Mouse (Mus musculus): Measurements from ENCODE around the gene Rbpj.

The Rbpj gene

DNA sequence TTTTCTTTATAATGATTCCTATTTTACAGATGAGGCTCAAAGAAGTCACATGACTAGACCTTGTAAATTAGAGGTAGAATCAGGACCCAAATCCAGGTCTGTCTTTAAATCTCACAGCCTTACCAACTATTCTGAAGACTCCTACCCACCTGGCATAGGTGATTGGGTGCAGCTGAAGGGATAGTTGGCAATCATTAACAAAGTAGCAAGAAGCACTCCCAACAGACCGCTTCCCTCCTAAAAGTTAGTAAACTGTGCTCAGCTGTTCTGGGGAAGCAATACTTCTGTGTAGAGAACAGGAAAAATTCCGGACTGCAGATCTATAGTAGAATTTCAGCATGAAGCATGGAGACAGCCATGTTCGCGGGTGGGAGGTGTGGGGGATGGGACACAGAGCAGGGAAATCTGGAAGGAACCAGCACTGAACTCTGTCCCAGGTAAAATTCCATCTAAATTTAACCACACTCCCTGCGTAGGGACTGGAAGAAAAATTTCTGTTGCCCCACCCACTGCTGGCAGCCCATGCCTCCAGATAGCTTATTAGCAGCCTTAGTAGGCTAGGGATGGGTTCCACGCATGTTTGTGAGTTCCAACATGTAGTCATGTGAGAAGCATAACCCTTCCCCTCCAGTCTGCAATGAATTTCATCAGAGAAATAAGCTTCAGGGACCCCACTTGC, 3.3 kb downstream of the Rbpj start:
- no peak for DNase-seq (ENCODE audit: low spot score in 2 of 2)

GRCm38 (mm10) chr5:53469777-53470131, 3.8 kb downstream of the Rbpj start:
- no peak for DNase-seq (ENCODE audit: low spot score in 2 of 2)

- no peak for DNase-seq (ENCODE audit: low spot score in 2 of 2)
These were observed 4.5 kb downstream of the Rbpj start for GRCm38 (mm10) chr5:53470141-53471079.

DNA sequence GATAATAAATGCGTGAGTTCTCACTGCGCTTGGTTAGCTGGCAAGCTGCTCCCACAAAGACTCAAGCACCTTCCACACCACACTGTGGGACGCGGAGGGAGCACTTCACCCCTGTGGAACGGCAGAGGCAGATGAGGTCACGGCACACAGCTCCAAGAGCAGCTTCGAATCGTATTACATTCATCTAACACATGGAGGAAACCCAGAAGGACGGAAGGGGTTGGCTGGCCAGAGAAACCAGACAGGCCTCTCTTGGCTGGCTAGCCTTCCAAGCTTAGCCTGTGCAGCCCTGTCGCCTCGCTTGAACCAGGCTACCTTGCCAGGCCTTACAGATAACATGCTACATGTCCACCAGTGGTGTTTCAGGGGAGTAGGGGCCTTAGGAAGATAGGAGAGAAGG, 6.5 kb downstream of the Rbpj start:
- DNase-seq (ENCODE audit: low spot score in 2 of 2) = no peak

- no peak for DNase-seq (ENCODE audit: low spot score in 2 of 2)
These were observed 13.2 kb downstream of the Rbpj start for GRCm38 (mm10) chr5:53479161-53479560.

- no peak for DNase-seq (ENCODE audit: low spot score in 2 of 2)
These were observed 13.9 kb downstream of the Rbpj start for GRCm38 (mm10) chr5:53479891-53480290.

GRCm38 (mm10) chr5:53481021-53481420, 15.1 kb downstream of the Rbpj start:
- no peak for DNase-seq (ENCODE audit: low spot score in 2 of 2)

DNA sequence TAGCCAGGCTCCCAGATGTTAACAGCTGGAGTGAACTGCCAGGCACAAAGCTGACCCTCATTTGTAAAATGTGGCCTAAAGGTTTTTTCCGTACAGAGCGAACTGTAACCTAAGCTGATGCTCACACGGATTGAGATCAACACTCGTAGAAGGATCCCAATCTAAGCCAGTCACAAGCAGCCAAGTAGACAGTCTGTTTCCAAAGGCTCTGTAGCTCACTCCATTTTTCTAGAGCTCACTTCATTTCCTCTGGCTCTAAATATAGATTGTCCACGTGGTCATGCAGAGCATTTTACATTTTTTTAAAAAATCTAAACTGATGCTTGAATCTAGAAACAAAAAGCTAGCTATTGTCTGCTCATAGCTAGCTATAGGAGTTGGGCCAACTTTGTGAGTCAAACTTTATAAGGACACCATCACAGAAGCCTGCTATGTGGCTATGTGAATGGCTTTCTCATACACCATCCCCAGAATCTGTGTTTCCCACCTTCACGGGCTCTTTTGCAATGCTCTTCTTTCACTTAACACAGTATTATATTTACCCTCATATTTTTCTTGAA, 19.2 kb downstream of the Rbpj start:
- no peak for DNase-seq (ENCODE audit: low spot score in 2 of 2)

GRCm38 (mm10) chr5:53485934-53486475, 20.1 kb downstream of the Rbpj start:
- no peak for DNase-seq (ENCODE audit: low spot score in 2 of 2)

DNA sequence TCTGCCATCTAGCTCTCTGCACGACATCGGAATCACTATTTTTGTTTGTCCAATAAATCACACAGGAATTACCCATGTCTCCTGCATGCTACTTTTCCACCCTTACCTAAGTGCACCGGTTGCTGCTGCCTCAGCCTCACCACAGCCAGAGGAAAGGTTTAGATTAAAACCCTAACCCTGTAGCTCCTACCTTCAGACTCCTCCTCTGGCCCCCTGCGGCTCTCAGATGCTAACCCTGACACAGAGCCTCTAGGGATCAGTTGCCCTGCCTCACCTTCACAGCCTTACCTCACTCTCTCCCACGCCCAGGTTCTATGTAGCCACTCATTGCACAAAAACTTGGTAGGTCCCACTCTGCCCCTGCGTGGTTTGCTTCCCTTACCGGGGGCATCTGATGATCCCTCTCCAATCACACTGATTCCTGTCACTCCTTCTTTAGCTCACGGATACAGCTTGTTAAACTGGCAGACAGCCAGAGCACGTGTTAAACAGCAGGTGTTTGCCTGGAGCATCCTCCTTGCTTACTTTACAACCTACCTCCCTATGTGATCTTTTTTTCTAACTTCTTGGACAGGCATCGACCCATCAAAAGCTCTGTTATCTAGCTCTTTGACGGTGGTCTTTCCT, 21.1 kb downstream of the Rbpj start:
- DNase-seq (ENCODE audit: low spot score in 2 of 2) = no peak

DNA sequence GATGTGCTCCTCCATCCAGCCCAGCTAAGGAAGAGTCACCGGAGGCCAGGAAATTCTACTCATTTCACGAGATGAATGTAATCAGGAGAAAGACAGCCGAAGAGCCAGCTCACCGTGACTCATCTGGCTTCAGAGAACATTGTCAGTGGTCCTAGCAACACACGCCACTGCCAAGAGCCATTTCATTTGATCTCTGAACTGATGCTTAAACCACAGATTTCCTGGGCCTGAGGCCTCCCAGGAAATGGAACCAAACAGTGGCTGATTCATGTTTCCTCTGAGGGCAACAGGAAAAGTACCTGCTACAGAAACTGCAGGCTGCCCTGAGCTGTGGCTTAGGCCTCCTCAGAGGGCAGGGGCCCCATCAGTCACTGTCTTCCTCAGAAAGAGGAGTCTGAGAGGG, 24.7 kb downstream of the Rbpj start:
- no peak for DNase-seq (ENCODE audit: low spot score in 2 of 2)

DNA sequence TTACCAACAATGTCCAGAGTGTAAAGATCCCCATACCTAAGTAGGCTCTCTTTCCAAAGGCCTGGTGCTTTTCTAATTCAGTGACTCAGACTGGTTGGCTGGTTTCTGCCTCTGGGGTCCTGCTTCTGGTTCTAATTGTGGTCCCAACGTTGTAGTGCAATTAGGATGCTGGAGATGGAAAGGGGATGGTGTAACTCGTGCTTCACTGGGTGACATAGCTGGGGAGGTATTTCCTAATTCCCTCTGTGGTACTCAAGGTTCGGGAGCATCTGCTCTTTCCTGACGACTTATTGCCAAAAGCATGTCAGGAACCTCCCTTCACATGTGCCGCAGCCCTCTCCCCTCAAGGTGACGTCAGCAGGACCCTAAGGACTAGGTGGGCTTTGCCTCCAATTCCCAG, 27.8 kb downstream of the Rbpj start:
- DNase-seq (ENCODE audit: low spot score in 2 of 2) = no peak

DNA sequence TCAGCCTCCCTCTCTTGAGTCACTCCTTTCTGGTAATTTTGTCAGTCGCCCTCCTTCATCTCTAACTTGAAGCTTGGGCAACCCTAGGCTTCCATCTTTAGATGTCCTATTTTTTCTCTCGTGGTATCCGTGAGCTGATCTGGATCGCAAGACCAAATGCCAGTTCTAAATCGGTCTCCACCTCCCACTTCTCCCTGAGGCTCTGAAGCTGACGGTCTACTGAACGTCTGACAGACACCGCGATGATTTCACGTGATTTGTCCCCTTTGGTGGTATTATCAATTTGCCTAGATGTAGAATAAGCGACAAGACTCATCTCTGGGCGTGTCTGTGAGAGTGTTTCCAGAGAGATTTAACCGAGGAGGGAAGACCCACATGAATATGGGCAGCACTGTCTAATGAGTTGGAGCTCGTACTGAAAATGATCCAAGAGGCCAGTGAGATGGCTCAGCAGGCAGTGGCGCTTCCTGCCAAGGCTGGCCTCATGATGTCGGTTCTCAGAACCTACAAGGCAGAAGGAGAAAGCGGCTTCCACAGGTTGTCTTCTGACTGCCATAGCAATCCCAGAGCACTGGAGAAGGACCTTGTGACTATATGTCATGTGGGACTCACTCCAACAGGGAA, 28.7 kb downstream of the Rbpj start:
- DNase-seq (ENCODE audit: low spot score in 2 of 2) = peak in 1 of 2 experiments; percentile 27

DNA sequence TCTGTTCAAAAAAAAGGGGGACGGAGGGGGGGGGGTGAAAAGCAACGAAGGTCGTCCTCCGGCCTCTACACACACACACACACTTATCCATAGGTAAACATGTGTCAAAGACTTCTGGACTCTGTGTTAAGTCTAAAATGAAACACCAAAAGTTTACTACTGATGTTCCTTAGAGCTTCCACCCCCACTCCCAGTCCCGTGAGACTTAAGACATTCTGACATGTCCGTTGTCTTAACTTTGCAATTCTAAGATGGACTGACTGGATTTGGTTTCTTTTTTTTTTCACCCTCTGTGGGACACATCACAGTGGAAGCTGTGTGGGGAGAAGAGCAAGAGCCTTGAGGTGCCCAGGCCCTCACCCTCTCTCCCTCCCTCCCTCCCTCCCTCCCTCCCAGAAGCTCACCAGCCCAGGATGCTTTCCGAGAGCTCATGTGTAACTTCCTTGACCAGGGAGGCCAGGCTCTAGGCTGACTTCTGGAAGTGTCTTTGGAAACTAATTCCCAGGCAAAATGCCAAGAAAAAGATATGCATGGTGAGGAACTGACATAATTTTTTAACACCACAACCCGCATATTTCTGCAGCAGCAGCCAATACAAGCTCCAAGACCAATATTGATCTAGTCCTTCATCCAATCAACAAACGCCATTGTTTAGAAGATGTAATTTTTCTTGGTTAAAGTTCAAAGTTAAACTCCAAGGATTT, 31.0 kb downstream of the Rbpj start:
- no peak for DNase-seq (ENCODE audit: low spot score in 2 of 2)

GRCm38 (mm10) chr5:53499571-53499970, 33.6 kb downstream of the Rbpj start:
- DNase-seq (ENCODE audit: low spot score in 2 of 2) = no peak

GRCm38 (mm10) chr5:53500509-53501145, 34.7 kb downstream of the Rbpj start:
- no peak for DNase-seq (ENCODE audit: low spot score in 2 of 2)

GRCm38 (mm10) chr5:53503261-53503660, 37.3 kb downstream of the Rbpj start:
- no peak for DNase-seq (ENCODE audit: low spot score in 2 of 2)

DNA sequence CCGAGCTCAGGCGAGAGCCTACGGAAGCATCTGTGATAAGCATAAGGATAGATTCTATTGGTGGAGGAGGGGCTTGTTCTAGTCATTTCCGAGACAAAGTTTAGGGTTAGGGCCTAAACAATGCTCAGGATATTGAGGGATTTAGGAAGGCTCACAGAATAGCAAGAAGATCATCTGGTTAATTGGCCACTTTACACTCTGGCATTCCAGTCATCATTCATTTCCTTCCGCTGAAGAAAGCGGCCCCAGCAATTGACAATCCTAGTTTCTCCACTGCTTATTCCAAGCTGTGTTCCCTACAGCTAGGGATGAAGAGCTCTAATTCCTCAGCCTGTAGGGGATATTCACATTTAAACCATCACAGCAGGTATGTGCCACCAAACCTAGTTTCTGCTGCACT, 39.8 kb downstream of the Rbpj start:
- DNase-seq (ENCODE audit: low spot score in 2 of 2) = no peak

GRCm38 (mm10) chr5:53507371-53507770, 41.4 kb downstream of the Rbpj start:
- no peak for DNase-seq (ENCODE audit: low spot score in 2 of 2)

- no peak for DNase-seq (ENCODE audit: low spot score in 2 of 2)
These were observed 43.5 kb downstream of the Rbpj start for GRCm38 (mm10) chr5:53509465-53509864.
